Mouse (Mus musculus) adrenal gland, postnatal 36 days (tissue): ENCODE measurements at regions not wholly inside any gene's neighbourhood (a gene's known extent, or its start where the extent isn't known, plus 50 kb on each side); places are given as distances from the start of the nearest gene placed in this dataset.
A peak's percentile ranks its signal among the peaks of the same experiment; 100 is the strongest.
"Not testable (repeated sequence)": the region's sequence is repeated elsewhere in the genome, so short reads cannot be mapped to it uniquely, and the experiment has no call there.

Experiments
- DNase-seq, 2 experiments: peaks; one replicate each; pipeline ENCODE4 v3.0.0; 2021; ENCODE audit warnings: mixed read lengths in 1 of 2

- no peak for DNase-seq
Observed at GRCm38 (mm10) chr2:53276435-53276834, 84.9 kb downstream of the Arl6ip6 start.

DNA sequence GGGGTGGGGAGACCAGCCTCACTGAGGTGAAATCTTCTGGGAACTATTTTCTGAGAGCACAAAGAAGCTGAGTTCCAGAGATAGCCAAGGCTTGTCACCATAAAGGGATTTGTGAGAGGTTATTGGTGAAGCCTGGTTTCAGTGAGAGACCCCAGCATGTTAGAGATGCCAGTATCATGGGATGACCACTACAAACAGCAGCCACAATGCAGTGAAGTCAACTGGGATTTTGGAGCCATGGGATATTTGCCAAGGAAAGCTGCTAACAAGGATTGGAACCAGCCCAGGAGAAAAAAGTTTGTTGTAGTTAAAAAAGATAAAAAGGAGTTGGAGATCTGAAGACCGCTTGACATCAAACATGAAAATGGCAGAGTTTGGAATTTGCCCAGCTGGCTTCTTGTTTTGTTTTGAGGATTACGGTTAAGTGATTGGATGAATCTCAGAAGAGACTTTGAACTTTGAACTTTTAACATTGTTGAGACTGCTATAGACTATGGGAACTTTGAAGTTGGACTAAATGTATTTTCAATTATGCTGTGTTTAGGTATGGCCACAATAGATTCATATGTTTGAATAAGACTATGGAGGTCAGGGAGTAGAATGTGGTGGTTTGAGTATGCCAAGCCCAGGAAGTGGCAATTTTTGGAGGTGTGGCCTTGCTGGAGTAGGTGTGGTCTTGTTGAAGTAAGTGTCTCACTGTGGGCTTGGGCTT, 110.3 kb downstream of the Arl6ip6 start:
- no peak for DNase-seq

- peak; percentile 2 to 45 for DNase-seq
Observed at GRCm38 (mm10) chr2:53330680-53331079, 139.2 kb downstream of the Arl6ip6 start.

DNA sequence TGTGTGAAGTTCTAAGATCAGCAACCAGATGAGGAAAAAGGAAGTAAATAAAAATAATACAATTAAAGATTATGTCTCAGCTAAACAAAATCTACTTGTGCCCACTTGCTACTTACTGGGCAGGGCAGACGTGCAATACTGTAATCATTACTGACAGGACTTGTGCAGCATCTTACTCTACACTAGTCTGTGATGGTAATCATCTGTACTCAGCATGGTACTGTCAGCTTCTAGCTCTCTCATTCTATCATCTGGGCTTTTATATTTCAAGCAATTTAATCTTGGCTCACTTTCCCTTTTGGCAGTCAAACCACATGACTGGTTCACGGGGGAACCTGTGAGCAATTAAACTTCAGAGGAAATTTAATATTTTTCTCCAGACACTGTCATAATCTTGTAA, 167.5 kb downstream of the Arl6ip6 start:
- DNase-seq: no peak

DNA sequence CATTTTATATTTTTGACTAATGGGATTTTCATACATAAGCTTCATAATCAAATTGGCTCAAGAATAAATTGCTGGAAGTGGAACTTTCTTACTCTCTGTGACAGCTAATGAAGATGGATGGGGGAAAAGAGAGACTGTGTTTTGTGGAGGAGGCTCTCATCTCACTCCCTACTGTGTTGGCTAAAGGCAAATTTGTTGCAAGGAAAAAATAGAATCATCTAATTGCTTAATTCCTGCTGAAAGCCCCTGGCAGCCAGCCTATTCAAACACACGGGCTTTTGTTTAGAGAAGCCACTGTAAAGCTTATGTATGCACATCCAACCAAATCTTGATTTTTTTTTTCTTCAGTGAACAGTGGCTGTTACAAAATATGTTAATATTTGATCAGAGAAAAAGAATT, 190.8 kb downstream of the Arl6ip6 start:
- peak in 1 of 2 experiments; percentile 34 for DNase-seq

- DNase-seq: no peak
Observed at GRCm38 (mm10) chr2:53384545-53385176, 193.1 kb downstream of the Arl6ip6 start.

DNA sequence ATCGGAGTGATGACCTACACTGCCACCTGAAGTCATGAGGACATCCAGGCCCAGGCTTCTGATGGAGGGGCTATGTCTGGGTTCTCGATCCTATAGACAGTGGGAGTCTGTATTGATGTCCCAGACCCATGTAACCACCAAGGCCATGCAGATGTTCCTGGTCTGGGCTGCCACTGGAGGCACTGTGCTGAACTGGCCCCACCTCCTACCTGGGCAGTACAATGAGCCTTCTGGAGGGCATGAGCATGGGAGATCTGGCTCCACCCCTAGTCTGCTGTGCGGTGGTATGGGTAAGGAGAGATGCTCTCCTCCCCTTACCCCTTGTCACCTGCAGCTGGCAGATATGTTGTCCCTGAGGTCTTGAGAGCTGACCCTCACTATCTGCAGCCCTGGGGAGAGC, 197.1 kb downstream of the Arl6ip6 start:
- no peak for DNase-seq

DNA sequence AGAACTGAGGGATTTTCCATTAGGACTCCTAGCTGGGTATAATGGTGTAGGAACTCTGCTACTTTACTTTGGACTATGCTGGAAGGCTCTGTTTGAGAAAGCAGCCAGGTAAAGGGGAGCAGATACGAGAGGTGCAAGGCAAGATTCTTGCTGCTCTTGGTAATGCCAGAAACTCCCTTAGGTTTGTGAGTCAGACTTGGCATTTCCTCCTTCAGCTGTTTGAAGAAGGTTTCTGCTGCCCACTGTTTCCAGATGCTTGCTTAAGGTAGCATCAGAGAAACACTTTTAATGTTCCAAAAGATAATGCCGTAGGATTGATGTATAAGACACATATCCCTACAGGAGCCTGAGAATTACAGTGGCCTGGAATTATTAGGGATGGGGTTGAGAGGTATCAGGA, 222.9 kb downstream of the Arl6ip6 start:
- no peak for DNase-seq

GRCm38 (mm10) chr2:53437046-53437815, 245.7 kb downstream of the Arl6ip6 start:
- no peak for DNase-seq

DNA sequence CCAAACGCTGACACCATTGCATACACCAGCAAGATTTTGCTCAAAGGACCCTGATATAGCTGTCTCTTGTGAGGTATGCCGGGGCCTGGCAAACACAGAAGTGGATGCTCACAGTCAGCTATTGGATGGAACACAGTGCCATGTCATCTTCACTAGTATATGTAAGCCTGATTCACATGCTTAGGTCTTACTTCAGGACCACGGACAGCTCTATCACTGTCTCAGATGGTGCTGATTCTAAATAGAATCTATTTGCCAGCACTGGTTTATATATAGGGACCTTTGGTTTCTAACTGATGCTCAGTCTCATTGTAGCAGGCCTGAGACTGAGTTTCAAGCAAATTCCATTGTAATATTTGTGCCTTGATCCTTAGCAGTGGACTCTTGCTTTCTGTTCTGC, 248.8 kb downstream of the Arl6ip6 start:
- DNase-seq: peak; percentile 12 to 37

DNA sequence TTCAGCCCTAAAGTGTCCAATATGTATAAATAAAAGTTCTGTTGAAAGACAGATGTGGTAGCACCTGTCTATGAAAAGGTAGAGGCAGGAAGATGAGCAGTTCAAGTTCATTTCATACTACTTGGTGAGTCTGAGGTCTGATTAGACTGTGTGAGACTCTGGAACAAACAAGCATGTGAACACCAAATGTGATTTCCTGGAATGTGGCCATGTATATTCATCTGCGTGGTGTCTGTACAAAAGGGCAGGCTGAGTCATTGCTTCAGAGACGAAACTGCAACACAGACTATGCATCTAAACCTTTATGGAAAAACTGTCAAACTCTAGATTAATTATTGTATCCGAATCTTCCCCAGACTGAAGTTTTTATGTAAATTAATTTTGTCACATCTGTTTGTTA, 268.7 kb downstream of the Arl6ip6 start:
- DNase-seq: no peak

DNA sequence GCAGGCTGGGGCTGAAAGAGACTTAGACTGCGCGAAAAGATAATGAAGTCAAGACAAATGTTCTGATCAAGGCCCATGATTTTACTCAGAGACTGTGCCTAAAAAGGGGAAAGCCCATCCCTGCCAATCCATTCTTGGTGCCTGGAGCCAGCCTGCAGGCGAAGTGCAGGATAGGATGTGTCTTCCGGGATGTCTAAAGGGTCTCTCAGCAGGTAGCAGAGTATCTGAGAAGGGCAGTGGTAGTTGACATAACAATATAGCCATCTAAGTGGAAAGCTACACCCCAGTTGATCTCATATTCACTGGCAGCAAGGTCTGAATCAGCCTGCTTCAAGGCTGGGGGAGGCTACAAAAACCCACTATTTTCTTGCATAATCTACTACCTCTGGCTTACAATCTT, 282.9 kb downstream of the Arl6ip6 start:
- no peak for DNase-seq

GRCm38 (mm10) chr2:53479051-53479450, 287.5 kb downstream of the Arl6ip6 start:
- not testable (repeated sequence) for DNase-seq

GRCm38 (mm10) chr2:53488301-53488700, 296.8 kb downstream of the Arl6ip6 start:
- DNase-seq: no peak

DNA sequence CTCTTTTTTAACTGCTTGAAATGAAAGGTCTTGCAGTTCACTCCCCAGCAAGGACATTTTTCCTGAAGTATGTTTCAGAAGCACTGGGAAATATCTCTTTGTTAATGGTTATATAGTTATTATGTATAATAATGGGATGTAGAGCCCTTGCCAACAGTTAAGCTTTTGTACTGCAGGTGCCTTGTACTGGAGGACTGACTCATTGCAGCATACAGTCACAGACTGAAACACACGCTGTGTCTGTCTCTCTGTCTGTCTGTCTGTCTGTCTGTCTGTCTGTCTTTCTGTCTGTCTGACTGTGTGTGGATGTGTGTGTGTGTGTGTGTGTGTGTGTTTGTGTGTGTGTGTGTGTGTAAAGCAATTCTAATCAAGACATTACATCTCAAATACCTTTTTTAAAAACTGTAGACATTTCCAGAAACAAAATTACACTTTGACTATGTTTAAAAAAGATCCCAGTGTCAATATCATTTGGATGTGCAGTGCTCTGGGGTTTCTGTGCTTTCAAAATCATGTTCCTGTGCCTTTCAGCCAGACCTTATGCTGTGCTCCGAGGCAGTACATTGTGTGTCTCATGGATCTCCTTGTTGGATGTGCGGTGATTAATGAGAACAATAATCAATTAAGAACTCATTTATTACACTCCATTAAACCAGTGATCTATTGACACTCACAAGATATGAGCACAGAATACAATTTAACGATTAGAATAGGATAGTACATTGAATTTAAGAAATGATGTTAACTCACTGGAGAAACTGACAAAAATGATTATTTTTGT, 299.5 kb downstream of the Arl6ip6 start:
- DNase-seq: no peak

DNA sequence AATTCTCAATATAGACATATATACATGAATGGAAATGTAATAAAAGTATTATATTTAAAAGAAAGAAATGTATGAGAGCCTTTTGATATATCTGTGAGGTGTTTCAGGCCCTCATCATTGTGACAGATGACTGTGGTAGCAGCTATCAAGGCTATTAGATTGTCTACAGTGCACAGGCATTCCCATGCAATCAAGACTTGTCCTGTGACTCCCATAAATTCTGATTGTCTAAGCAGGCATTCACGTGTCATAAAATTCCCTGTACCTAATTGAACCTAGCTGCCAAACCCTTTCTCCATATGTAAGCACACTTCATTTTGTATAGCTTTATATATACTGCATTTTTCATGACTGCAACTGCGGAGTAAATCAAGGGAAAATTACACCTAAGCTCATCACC, 301.3 kb downstream of the Arl6ip6 start:
- no peak for DNase-seq

DNA sequence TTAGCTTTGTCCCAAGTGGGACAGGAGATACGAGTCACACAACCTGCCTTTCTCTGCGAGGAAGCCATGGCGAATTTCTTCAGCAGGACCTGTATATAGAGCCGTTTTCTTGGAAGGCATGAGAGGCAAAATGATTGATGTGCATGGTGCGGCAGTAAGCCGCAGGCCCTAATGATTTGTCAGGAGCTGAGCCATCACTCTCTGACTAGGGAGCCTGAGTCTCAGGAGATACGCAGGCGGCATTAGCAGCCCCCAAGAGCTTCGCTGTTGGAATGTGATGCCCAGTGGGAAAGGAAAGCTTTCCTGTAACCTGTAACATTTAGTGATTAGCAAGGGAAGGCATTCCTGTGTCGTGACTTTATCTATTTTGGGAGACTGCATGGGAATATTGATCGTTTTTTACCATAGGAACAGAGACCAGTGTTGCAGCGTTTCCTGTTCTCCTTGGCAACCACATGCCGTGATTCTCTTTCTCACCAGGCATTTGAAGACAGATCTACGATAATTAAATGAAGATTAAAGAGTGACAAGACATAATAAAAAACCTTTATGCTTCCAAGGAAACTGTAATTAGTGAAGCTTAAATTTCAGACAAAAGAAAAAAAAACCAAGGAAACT, 310.2 kb downstream of the Arl6ip6 start:
- DNase-seq: no peak

DNA sequence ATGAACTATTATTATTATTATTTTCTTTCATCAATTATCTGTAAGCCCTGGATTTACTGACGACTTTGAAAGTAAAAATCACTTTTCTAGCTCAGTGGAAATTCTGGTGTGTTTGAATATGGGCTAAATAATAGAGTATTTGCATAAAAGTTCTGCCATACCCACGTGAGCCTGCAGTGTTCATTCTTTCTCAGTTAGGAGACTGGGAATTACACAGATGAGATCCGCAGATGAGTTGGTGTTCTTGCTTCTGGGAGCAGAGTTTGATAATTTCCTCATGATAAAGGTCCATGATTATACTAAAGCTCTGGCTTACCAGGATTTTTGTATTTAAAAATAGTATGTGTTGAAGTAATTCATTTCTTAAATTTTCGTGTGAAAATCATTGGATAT, 310.7 kb downstream of the Arl6ip6 start:
- DNase-seq: no peak

- DNase-seq: no peak
Observed at GRCm38 (mm10) chr2:53542097-53542496, 350.6 kb downstream of the Arl6ip6 start.

- DNase-seq: no peak
Observed at GRCm38 (mm10) chr2:53574007-53574406, 382.5 kb downstream of the Arl6ip6 start.

- DNase-seq: no peak
Observed at GRCm38 (mm10) chr2:53605829-53606228, 414.3 kb downstream of the Arl6ip6 start.

DNA sequence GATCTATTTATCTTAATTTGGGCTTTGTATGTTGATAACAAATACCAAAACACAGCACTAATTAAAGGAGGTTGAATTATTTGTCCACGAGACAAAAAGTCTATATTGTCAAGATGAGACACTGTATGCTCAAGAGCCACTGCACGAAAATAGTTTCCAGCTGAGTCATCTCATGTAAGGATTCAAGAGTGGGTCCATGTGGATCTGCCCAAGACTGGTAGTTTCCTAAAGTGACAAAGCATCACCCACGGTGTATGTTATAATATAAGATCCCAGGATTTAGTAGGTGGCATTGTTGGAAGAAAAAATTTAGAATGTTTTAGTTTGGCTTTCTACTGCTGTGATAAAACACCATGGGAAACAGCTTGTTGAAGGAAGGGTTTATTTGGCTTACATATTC, 428.2 kb downstream of the Arl6ip6 start:
- DNase-seq: no peak
